Mouse (Mus musculus): ENCODE data around the gene Otud7a. TPM values are rescaled to one million over a fixed set of nuclear protein-coding genes. Genes with fewer than 3 reads are reported as not detected.
"Not testable (repeated sequence)": the region's sequence is repeated elsewhere in the genome, so short reads cannot be mapped to it uniquely, and the experiment has no call there.

Gene Otud7a
- total RNA-seq, 2 experiments from 2014 or later, result not detected

- no peak for ATAC-seq (replicated peaks; ENCODE audit: low FRiP score, poor library complexity, severe bottlenecking)
Observed at GRCm38 (mm10) chr7:63554457-63554856, 109.9 kb downstream of the Otud7a start.

GRCm38 (mm10) chr7:63556324-63556723, 111.8 kb downstream of the Otud7a start:
- ATAC-seq (replicated peaks; ENCODE audit: low FRiP score, poor library complexity, severe bottlenecking), result no peak

GRCm38 (mm10) chr7:63558918-63559317, 114.4 kb downstream of the Otud7a start:
- ATAC-seq (replicated peaks; ENCODE audit: low FRiP score, poor library complexity, severe bottlenecking), result no peak

- ATAC-seq (replicated peaks; ENCODE audit: low FRiP score, poor library complexity, severe bottlenecking), result no peak
Observed at GRCm38 (mm10) chr7:63559679-63560078, 115.1 kb downstream of the Otud7a start.

- ATAC-seq (replicated peaks; ENCODE audit: low FRiP score, poor library complexity, severe bottlenecking), result no peak
Observed at GRCm38 (mm10) chr7:63583310-63583709, 138.8 kb downstream of the Otud7a start.

- ATAC-seq (replicated peaks; ENCODE audit: low FRiP score, poor library complexity, severe bottlenecking), result no peak
Observed at GRCm38 (mm10) chr7:63586184-63586870, 141.8 kb downstream of the Otud7a start.

- no peak for ATAC-seq (replicated peaks; ENCODE audit: low FRiP score, poor library complexity, severe bottlenecking)
Observed at GRCm38 (mm10) chr7:63590305-63590704, 145.8 kb downstream of the Otud7a start.

GRCm38 (mm10) chr7:63591322-63591721, 146.8 kb downstream of the Otud7a start:
- ATAC-seq (replicated peaks; ENCODE audit: low FRiP score, poor library complexity, severe bottlenecking), result no peak

- no peak for ATAC-seq (replicated peaks; ENCODE audit: low FRiP score, poor library complexity, severe bottlenecking)
Observed at GRCm38 (mm10) chr7:63592061-63592460, 147.5 kb downstream of the Otud7a start.

GRCm38 (mm10) chr7:63604827-63605226, 160.3 kb downstream of the Otud7a start:
- no peak for ATAC-seq (replicated peaks; ENCODE audit: low FRiP score, poor library complexity, severe bottlenecking)

- no peak for ATAC-seq (replicated peaks; ENCODE audit: low FRiP score, poor library complexity, severe bottlenecking)
Observed at GRCm38 (mm10) chr7:63617018-63617417, 172.5 kb downstream of the Otud7a start.

GRCm38 (mm10) chr7:63620776-63621340, 176.3 kb downstream of the Otud7a start:
- no peak for ATAC-seq (replicated peaks; ENCODE audit: low FRiP score, poor library complexity, severe bottlenecking)

- ATAC-seq (replicated peaks; ENCODE audit: low FRiP score, poor library complexity, severe bottlenecking), result no peak
Observed at GRCm38 (mm10) chr7:63637651-63638050, 193.1 kb downstream of the Otud7a start.

- ATAC-seq (replicated peaks; ENCODE audit: low FRiP score, poor library complexity, severe bottlenecking), result no peak
Observed at GRCm38 (mm10) chr7:63644002-63644401, 199.5 kb downstream of the Otud7a start.

GRCm38 (mm10) chr7:63647136-63647535, 202.6 kb downstream of the Otud7a start:
- ATAC-seq (replicated peaks; ENCODE audit: low FRiP score, poor library complexity, severe bottlenecking), result no peak

- no peak for ATAC-seq (replicated peaks; ENCODE audit: low FRiP score, poor library complexity, severe bottlenecking)
Observed at GRCm38 (mm10) chr7:63660261-63660660, 215.7 kb downstream of the Otud7a start.

GRCm38 (mm10) chr7:63662757-63663156, 218.2 kb downstream of the Otud7a start:
- no peak for ATAC-seq (replicated peaks; ENCODE audit: low FRiP score, poor library complexity, severe bottlenecking)

- no peak for ATAC-seq (replicated peaks; ENCODE audit: low FRiP score, poor library complexity, severe bottlenecking)
Observed at GRCm38 (mm10) chr7:63665496-63665895, 220.9 kb downstream of the Otud7a start.

- ATAC-seq (replicated peaks; ENCODE audit: low FRiP score, poor library complexity, severe bottlenecking), result no peak
Observed at GRCm38 (mm10) chr7:63667986-63668741, 223.6 kb downstream of the Otud7a start.

- no peak for ATAC-seq (replicated peaks; ENCODE audit: low FRiP score, poor library complexity, severe bottlenecking)
Observed at GRCm38 (mm10) chr7:63668951-63669350, 224.4 kb downstream of the Otud7a start.

- not testable (repeated sequence) for ATAC-seq (replicated peaks; ENCODE audit: low FRiP score, poor library complexity, severe bottlenecking)
Observed at GRCm38 (mm10) chr7:63670911-63671310, 226.4 kb downstream of the Otud7a start.
